Mouse (Mus musculus) ES-Bruce4 (cell line): ENCODE results near the gene Tmem123. TPM values are rescaled to one million over a fixed set of nuclear protein-coding genes. Genes with fewer than 3 reads are reported as not detected.

Experiments
- H3K27ac ChIP-seq: 2 replicates; pipeline ENCODE4 v1.5.1; 2012; ENCODE audit warnings: low read length, inconsistent platforms; ENCODE audit not compliant: insufficient read depth
- H3K27me3 ChIP-seq: 2 replicates; pipeline ENCODE4 v1.6.1; 2012; ENCODE audit warnings: mild to moderate bottlenecking, low read length, inconsistent platforms; ENCODE audit not compliant: control insufficient read depth, poor library complexity, insufficient read depth, severe bottlenecking
- H3K36me3 ChIP-seq: 2 replicates; pipeline ENCODE4 v1.6.1; 2012; ENCODE audit warnings: inconsistent platforms, mild to moderate bottlenecking, low read length, moderate library complexity; ENCODE audit not compliant: control insufficient read depth, poor library complexity, insufficient read depth, severe bottlenecking
- H3K4me1 ChIP-seq: one replicate; pipeline ENCODE4 v1.8.1; 2011; ENCODE audit warnings: low read length; ENCODE audit not compliant: control insufficient read depth, insufficient read depth
- H3K4me3 ChIP-seq: 2 replicates; pipeline ENCODE4 v1.5.1; 2011; ENCODE audit warnings: low read depth, mild to moderate bottlenecking, low read length
- H3K9ac ChIP-seq: 2 replicates; pipeline ENCODE4 v1.6.1; 2012; ENCODE audit warnings: low read depth, mild to moderate bottlenecking, inconsistent platforms; ENCODE audit not compliant: poor library complexity, severe bottlenecking
- H3K9me3 ChIP-seq: replicated peaks from 2 replicates; pipeline ENCODE4 v1.6.1; 2012; ENCODE audit warnings: mild to moderate bottlenecking, low read length, inconsistent platforms; ENCODE audit not compliant: control insufficient read depth, poor library complexity, insufficient read depth, severe bottlenecking
- CTCF ChIP-seq: IDR thresholded peaks from one replicate; pipeline ENCODE4 v1.8.1; 2011; ENCODE audit warnings: low read depth, low read length
- EP300 ChIP-seq: IDR thresholded peaks from 2 replicates; pipeline ENCODE4 v1.6.1; 2011; ENCODE audit warnings: low read depth, low read length; ENCODE audit not compliant: insufficient read depth
- POLR2A ChIP-seq: IDR thresholded peaks from one replicate; pipeline ENCODE4 v1.8.1; 2011; ENCODE audit warnings: low read length; ENCODE audit not compliant: insufficient read depth
- polyA plus RNA-seq: library from polyadenylated mRNA; stranded (reverse); fragments of >200 nt; gene quantifications from 2 replicates; pipeline ENCODE4 v1.2.4, GENCODE M21; 2011; ENCODE audit warnings: low read depth; ENCODE audit not compliant: missing spikeins, insufficient read depth, insufficient read length

Tmem123 gene
- polyA plus RNA-seq, 1 experiment, result 62.0 TPM

DNA sequence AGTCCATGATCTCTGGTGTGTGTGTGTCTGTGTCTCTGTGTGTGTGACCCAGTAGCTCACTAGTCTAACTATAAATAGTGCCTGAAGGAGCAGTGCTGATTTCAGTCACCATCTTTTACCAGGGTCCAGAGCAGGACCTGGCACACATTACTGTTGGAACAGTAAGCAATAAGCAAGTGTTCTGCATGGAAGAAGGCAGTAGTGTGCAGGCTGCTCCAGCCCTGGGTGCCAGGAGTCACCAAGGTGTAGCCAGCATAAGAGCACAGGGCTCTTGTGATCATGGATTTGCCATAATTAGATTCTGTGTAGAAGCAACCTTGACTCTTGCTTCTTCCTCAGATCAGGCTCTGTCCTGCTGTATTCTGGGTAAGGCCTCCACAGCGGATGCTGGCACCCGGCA is 8.5 kb downstream of the Tmem123 start:
- Histone ChIP-seq H3K9ac (no peak overlapping the region), H3K27ac (no peak overlapping the region), H3K4me1 (peaks cover 1% of the 10 kb centered on the region), H3K4me3 (no peak overlapping the region), H3K36me3 (peaks cover 21% of the 10 kb centered on the region), H3K9me3 (no peaks in the 10 kb centered on the region), H3K27me3 (no peaks in the 10 kb centered on the region)
- TF ChIP-seq POLR2A (no peak), CTCF (no peak), EP300 (no peak)

DNA sequence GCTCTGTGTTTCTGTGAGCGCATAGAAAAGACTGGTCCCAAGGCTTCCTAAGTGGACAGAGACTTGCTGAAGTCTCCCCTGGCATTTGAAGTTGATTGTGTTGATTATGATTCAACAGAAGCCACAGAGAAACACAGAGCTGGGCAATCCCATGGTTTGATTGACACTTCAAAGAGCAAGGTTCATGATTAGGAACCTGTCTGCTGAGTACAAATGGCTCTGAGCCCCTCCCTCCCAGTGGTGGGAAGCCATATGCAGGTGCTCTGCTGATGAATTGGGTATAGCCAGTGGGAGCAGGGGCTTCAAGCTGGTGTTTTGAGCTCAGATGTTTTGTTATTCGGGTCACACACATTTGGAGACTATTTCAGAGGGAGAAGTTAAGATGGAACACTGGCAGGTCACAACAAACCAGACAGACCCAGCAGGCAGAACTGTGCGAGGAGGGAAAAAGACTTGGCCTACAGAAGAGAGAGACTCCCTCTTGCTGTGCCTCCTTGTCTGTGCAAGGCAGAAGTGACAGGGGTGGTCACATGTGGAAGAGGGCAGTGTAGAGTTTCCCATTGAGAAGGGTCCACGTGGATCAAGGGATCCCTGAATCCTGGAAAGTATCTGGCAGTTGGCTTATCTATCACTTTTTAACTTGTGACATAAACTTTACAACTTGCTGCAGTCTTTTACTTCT is 9.1 kb downstream of the Tmem123 start:
- H3K4me1 ChIP-seq, result no peaks in the 10 kb centered on the region
- H3K27ac ChIP-seq, result no peak overlapping the region
- TF ChIP-seq POLR2A (no peak), EP300 (no peak), CTCF (no peak)
- H3K27me3 ChIP-seq, result no peaks in the 10 kb centered on the region
- peaks cover 21% of the 10 kb centered on the region for H3K36me3 ChIP-seq
- no peak overlapping the region for H3K4me3 ChIP-seq
- H3K9ac ChIP-seq, result no peak overlapping the region
- no peaks in the 10 kb centered on the region for H3K9me3 ChIP-seq

DNA sequence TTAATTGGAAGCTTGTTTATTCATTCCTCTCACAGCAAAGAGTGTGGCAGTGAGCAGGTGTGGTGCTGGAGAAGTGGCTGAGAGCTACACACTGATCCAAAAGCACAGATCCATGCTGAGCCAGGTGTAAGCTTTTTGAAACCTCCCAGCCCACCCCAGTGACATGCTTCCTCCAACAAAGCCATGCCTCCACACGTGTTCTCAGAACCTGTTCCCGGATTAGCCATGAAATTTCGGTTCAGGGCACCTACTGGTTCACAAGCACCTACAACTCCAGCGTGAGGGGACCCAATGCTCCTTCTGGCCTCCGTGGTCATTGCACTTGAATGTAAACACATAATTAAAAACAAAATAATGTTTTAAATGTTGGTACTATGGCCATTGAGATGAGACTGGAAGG is 9.8 kb downstream of the Tmem123 start:
- peaks cover 14% of the 10 kb centered on the region for H3K36me3 ChIP-seq
- H3K4me1 ChIP-seq, result no peaks in the 10 kb centered on the region
- H3K4me3 ChIP-seq, result no peak overlapping the region
- no peaks in the 10 kb centered on the region for H3K9me3 ChIP-seq
- no peak overlapping the region for H3K9ac ChIP-seq
- no peak overlapping the region for H3K27ac ChIP-seq
- TF ChIP-seq POLR2A (no peak), CTCF (no peak), EP300 (no peak)
- no peaks in the 10 kb centered on the region for H3K27me3 ChIP-seq

DNA sequence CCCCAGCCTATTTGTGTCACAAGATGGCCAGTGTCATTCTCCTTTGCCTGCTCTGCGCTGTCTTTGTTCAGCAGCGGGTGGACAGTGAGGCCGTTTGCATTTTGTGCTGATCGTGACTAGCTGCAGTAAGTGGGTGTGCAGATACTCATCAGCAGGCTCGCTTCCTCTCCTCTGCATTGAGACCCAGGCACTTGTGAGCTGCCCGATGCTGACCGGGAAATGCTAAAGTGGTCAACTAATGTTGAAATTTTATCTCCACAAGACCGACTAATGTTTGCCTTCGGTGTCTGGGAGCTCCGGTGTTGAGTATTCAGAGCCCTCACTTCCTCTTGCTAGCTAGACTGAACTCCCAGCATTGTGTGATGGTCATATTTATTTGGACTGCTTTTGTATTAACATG is 10.7 kb downstream of the Tmem123 start:
- Histone ChIP-seq H3K27ac (no peak overlapping the region), H3K4me3 (no peak overlapping the region), H3K9me3 (no peaks in the 10 kb centered on the region), H3K9ac (no peak overlapping the region), H3K27me3 (no peaks in the 10 kb centered on the region), H3K36me3 (peaks cover 10% of the 10 kb centered on the region), H3K4me1 (no peaks in the 10 kb centered on the region)
- TF ChIP-seq EP300 (no peak), CTCF (no peak), POLR2A (no peak)

DNA sequence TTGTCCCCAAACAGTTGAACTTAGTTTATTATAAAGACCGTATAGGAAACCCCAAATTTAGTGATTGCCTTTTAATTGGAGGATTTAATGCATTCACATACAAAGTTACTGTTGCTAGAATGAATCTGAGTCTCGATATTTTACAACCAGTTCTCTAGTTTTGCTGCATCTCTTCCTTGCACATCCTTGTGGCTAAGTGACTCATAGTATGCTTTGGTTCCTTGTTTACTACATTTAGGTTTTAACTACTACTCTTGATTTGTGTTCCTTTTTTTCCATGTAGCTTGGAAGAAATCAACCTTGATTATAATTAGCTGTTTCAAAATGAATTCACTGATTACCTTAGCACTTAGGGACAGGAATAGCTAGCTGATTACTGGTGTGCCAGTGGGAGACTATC is 11.2 kb downstream of the Tmem123 start:
- Histone ChIP-seq H3K9ac (no peak overlapping the region), H3K4me1 (no peaks in the 10 kb centered on the region), H3K4me3 (no peak overlapping the region), H3K9me3 (no peaks in the 10 kb centered on the region), H3K27ac (no peak overlapping the region), H3K27me3 (no peaks in the 10 kb centered on the region), H3K36me3 (peaks cover 7% of the 10 kb centered on the region)
- TF ChIP-seq EP300 (no peak), CTCF (no peak), POLR2A (no peak)

- Histone ChIP-seq H3K27ac (no peak overlapping the region), H3K4me1 (no peaks in the 10 kb centered on the region), H3K9me3 (no peaks in the 10 kb centered on the region), H3K4me3 (no peak overlapping the region), H3K36me3 (peaks cover 9% of the 10 kb centered on the region), H3K27me3 (no peaks in the 10 kb centered on the region), H3K9ac (no peak overlapping the region)
- TF ChIP-seq POLR2A, result no peak
- TF ChIP-seq EP300, result no peak
- no peak for TF ChIP-seq CTCF
Observed at GRCm38 (mm10) chr9:7775986-7776385, 12.1 kb downstream of the Tmem123 start.
